Mouse (Mus musculus) lung, embryonic 16.5 days (tissue): ENCODE data around the gene Stx11. TPM values are rescaled to one million over a fixed set of nuclear protein-coding genes. Genes with fewer than 3 reads are reported as not detected.
A peak's percentile ranks its signal among the peaks of the same experiment; 100 is the strongest.

Experiments used
- ATAC-seq: fragments of 200-750 bp; cut with Nextera tagmentation; 2 replicates; pipeline ENCODE4 v1.8.0; 2017; ENCODE audit warnings: low read depth, mild to moderate bottlenecking, moderate library complexity
- H3K27ac ChIP-seq: fragments of 300-500 bp; sonication (generic); 2 replicates; pipeline ENCODE4 v1.5.1; 2014; ENCODE audit warnings: mild to moderate bottlenecking, control low read depth, low read length
- H3K27me3 ChIP-seq: fragments of 300-500 bp; sonication (generic); 2 replicates; pipeline ENCODE4 v1.6.1; 2014; ENCODE audit warnings: low read depth, low read length, mixed read lengths; ENCODE audit not compliant: control insufficient read depth, insufficient read depth
- H3K36me3 ChIP-seq: fragments of 300-500 bp; sonication (generic); 2 replicates; pipeline ENCODE4 v1.6.1; 2014; ENCODE audit warnings: low read length; ENCODE audit not compliant: control insufficient read depth, insufficient read depth
- H3K4me1 ChIP-seq: fragments of 300-500 bp; sonication (generic); replicated peaks from 2 replicates; pipeline ENCODE4 v1.6.1; 2014; ENCODE audit warnings: low read length, mixed read lengths; ENCODE audit not compliant: control insufficient read depth, insufficient read depth
- H3K4me2 ChIP-seq: fragments of 300-500 bp; sonication (generic); 2 replicates; pipeline ENCODE4 v1.6.1; 2014; ENCODE audit warnings: low read depth, low read length, control low read depth
- H3K4me3 ChIP-seq: fragments of 300-500 bp; sonication (generic); 2 replicates; pipeline ENCODE4 v1.5.1; 2014; ENCODE audit warnings: mild to moderate bottlenecking, low read length, control low read depth
- H3K9ac ChIP-seq: fragments of 300-500 bp; sonication (generic); 2 replicates; pipeline ENCODE4 v1.6.1; 2014; ENCODE audit warnings: low read length, control low read depth
- H3K9me3 ChIP-seq: fragments of 300-500 bp; sonication (generic); 2 replicates; pipeline ENCODE4 v1.6.1; 2016; ENCODE audit warnings: low read length; ENCODE audit not compliant: control insufficient read depth
- WGBS: fragments of 180-500 bp; shearing (Covaris S2); extraction: QIAGEN DNeasy Blood & Tissue Kit; methylation state at CpG from one replicate; pipeline ENCODE4 v1.1.7; 2014; 5-methylcytosine and 5-hydroxymethylcytosine counted together
- polyA plus RNA-seq: library from polyadenylated mRNA; unstranded; fragments of >200 nt; fragmentation: Nextera tagmentation; extraction: Ambion mirVana; gene quantifications from 2 replicates; pipeline ENCODE4 v1.2.1, GENCODE M21; 2015

Stx11 gene
- polyA plus RNA-seq, result 2.2 and 2.7 TPM in 2 replicates

DNA sequence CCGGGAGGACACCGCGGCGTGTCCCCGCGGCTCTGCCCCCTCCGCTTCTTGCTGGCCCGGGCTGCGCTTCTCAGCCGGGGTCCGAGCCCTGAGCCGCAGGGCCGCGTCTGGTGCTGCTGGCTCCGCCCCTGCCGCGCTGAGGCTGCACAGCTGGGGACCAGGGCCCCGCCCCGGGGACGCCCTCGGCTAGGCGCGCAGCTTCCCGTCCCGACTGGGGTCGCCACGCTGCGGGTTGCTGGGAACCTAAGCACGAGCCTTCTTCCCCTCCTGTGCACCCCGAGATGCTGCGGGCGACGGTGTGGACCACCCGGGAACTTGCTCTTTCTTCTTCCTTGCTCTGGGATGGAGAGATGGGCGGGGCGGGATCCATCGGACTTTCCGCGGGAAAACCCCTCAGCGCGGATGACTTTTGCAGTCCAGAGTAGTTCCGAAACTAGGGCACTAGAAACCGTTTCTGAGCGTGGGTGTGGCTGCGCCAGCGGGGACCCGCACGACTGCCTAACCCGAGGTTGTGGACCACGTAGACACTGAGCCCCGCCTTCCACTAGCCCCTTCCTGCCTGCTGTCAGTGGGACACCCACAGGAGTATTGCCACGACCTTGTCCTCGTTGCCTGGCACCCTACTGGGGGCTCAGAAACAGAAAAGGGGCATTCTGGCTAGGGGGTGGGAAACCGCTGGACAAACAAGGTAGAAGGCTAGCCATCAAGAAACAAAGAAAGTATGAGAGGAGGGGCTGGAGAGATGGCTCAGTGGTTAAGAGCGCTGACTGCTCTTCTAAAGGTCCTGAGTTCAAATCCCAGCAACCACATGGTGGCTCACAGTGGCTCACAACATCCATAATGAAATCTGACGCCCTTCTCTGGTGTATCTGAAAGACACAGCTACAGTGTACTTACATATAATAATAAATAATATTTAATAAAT lies at the start of gene Stx11:
Gene Stx11, minus strand, starts transcription at position 148 of the 925 bp plus-strand sequence.
- Histone ChIP-seq H3K9me3 (0 out of 2 replicates have a peak, but pooled peaks cover 2% of the 10 kb centered on the region), H3K4me2 (peak within 1 kb of the TSS; percentile 96), H3K9ac (peak within 1 kb of the TSS; percentile 71), H3K27ac (no peak within 1 kb of the TSS), H3K36me3 (no peaks in the 10 kb centered on the region), H3K4me1 (0 out of 2 replicates have a peak, but pooled peaks cover 5% of the 10 kb centered on the region), H3K4me3 (peak within 1 kb of the TSS; percentile 78), H3K27me3 (peaks cover 3% of the 10 kb centered on the region; the same call in 1 of the 2 replicates)
- ATAC-seq, result peak; percentile 96
- WGBS, result 3% methylated on average over 56 of the region's 56 CpGs

GRCm38 (mm10) chr10:13008737-13009121 lies 44.6 kb upstream of the Stx11 start:
- peak overlapping the region; percentile 76 for H3K9ac ChIP-seq
- no peaks in the 10 kb centered on the region for H3K9me3 ChIP-seq
- no peaks in the 10 kb centered on the region for H3K27me3 ChIP-seq
- peak overlapping the region; percentile 89 for H3K4me2 ChIP-seq
- no peak; the same call in 1 of the 2 replicates for ATAC-seq
- H3K4me1 ChIP-seq, result peaks cover 10% of the 10 kb centered on the region
- H3K27ac ChIP-seq, result peak overlapping the region; percentile 64
- no peaks in the 10 kb centered on the region; the same call in 1 of the 2 replicates for H3K36me3 ChIP-seq
- peak overlapping the region; percentile 65 for H3K4me3 ChIP-seq
- 1% methylated on average over 29 of the region's 29 CpGs for WGBS

DNA sequence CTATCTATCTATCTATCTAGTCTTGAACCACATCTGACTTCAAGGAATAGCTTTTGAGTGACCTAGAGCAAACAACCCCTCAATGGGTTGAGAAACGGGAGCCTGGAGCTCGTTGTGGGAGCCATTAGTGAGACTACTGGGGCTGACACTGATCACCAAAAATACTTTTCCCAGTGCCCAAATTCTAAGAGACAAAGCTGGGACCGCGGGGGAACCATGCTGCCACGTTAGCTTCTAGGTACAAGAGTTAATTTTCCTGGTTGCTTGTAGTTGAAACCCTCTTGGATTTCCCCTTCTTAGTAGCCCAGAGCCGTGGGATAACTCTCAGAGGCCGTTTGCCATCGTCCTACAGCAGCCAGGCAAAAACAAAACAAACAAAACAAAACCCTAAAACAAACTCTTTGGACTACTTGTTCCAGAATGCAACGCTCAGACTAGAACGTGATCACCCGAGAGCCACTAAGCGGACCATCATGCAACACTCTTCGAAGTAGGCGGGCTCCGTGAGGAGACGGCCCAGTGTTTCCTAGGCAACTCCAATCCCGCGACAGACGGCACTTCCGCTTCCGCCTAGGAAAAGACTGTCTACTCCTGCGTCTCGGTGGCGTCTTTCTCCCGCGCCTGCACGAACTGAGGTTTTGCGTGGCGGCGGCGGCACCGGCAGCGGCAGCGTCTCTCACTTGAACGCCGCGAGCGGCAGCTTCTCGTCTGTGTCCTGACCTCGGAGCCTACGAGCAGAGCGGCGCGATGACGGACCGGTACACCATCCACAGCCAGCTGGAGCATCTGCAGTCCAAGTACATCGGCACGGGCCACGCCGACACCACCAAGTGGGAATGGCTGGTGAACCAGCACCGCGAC lies 44.0 kb upstream of the Stx11 start:
- peaks cover 10% of the 10 kb centered on the region for H3K4me1 ChIP-seq
- ATAC-seq, result peak; percentile 100
- H3K9me3 ChIP-seq, result no peaks in the 10 kb centered on the region
- H3K27me3 ChIP-seq, result no peaks in the 10 kb centered on the region
- H3K9ac ChIP-seq, result peak overlapping the region; percentile 76
- H3K36me3 ChIP-seq, result no peaks in the 10 kb centered on the region; the same call in 1 of the 2 replicates
- peak overlapping the region; percentile 65 for H3K4me3 ChIP-seq
- peak overlapping the region; percentile 64 for H3K27ac ChIP-seq
- 3% methylated on average over 52 of the region's 52 CpGs for WGBS
- peak overlapping the region; percentile 89 for H3K4me2 ChIP-seq

DNA sequence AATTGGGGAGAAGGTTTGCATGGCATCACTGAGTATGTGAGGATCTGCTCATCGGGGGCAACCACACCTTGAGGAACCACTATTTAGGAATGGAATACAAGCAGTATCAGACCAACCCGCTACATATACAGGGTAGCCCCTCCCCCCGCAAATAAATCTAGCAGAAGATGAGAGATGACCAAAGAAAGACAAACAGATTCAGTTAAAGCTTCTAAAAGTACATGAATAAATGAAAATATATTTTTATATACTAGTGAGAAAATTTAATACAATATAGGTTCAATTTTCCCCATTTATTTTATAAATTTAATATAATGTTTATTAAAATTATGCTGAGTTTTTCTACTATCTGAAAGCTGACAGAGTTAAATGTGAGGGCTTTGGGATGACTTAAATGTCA lies 40.9 kb upstream of the Stx11 start, which contains the start of gene Sf3b5:
Gene Sf3b5, plus strand, starts transcription at position 301 of the 400 bp plus-strand sequence.
- 86% methylated on average over 3 of the region's 3 CpGs for WGBS

GRCm38 (mm10) chr10:12996736-12997477 lies 32.8 kb upstream of the Stx11 start:
- Histone ChIP-seq H3K4me1 (no peaks in the 10 kb centered on the region), H3K9me3 (no peaks in the 10 kb centered on the region), H3K9ac (no peak overlapping the region), H3K4me3 (no peak overlapping the region), H3K27ac (no peak overlapping the region), H3K27me3 (no peaks in the 10 kb centered on the region), H3K4me2 (peak overlapping the region; percentile 17), H3K36me3 (no peaks in the 10 kb centered on the region)
- 33% methylated on average over 17 of the region's 17 CpGs for WGBS
- ATAC-seq, result peak; percentile 87

More for the DNA sequence above, 40.9 kb upstream of the Stx11 start, which contains the start of gene Sf3b5:
- H3K4me3 ChIP-seq, result no peak within 1 kb of the TSS
- no peaks in the 10 kb centered on the region for H3K27me3 ChIP-seq
- no peak within 1 kb of the TSS for H3K27ac ChIP-seq
- no peak for ATAC-seq
- no peaks in the 10 kb centered on the region for H3K36me3 ChIP-seq
- H3K4me1 ChIP-seq, result peaks cover 10% of the 10 kb centered on the region
- no peaks in the 10 kb centered on the region for H3K9me3 ChIP-seq
- no peak within 1 kb of the TSS for H3K4me2 ChIP-seq
- H3K9ac ChIP-seq, result no peak within 1 kb of the TSS

GRCm38 (mm10) chr10:12993411-12994039 lies 29.4 kb upstream of the Stx11 start:
- Histone ChIP-seq H3K9me3 (no peaks in the 10 kb centered on the region), H3K36me3 (no peaks in the 10 kb centered on the region), H3K9ac (no peak overlapping the region), H3K4me2 (no peak overlapping the region), H3K4me3 (no peak overlapping the region), H3K4me1 (no peaks in the 10 kb centered on the region), H3K27me3 (no peaks in the 10 kb centered on the region), H3K27ac (no peak overlapping the region)
- ATAC-seq, result no peak
- WGBS, result 87% methylated on average over 25 of the region's 25 CpGs

GRCm38 (mm10) chr10:12991953-12992352 lies 27.9 kb upstream of the Stx11 start:
- no peaks in the 10 kb centered on the region for H3K4me1 ChIP-seq
- ATAC-seq, result no peak

DNA sequence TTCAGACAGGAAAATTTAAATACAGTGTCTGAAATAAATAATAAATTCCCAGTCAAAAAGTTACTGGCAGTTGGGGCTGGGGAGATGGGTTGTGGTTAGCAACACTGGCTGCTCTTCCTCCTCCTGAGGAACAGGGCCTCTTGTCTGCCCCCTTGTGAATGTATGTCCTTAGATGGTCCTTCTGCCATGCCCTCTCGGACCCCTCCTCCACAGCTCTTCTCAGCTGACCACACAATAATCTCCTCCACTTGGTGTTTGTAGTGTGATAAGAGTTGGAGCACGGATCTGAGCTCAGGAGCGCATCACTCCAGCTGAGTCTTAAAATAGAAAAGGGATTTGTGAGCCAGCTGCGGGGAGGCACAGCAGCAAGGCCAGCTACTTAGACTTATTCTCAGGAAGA lies 22.8 kb upstream of the Stx11 start:
- Histone ChIP-seq H3K27ac (no peak overlapping the region), H3K4me1 (no peaks in the 10 kb centered on the region), H3K4me3 (no peak overlapping the region), H3K4me2 (no peak overlapping the region), H3K9me3 (no peaks in the 10 kb centered on the region), H3K27me3 (no peaks in the 10 kb centered on the region), H3K36me3 (no peaks in the 10 kb centered on the region), H3K9ac (no peak overlapping the region)
- 25% methylated on average over 4 of the region's 4 CpGs for WGBS
- no peak for ATAC-seq

More at GRCm38 (mm10) chr10:12991953-12992352, 27.9 kb upstream of the Stx11 start:
- Histone ChIP-seq H3K36me3 (no peaks in the 10 kb centered on the region), H3K9ac (no peak overlapping the region), H3K4me2 (no peak overlapping the region), H3K27ac (no peak overlapping the region), H3K9me3 (no peaks in the 10 kb centered on the region), H3K4me3 (no peak overlapping the region), H3K27me3 (no peaks in the 10 kb centered on the region)
- WGBS, result 78% methylated on average over 5 of the region's 5 CpGs
